Mouse (Mus musculus): ENCODE measurements around the gene Jmjd6.
"Not testable (repeated sequence)": the region's sequence is repeated elsewhere in the genome, so short reads cannot be mapped to it uniquely, and the experiment has no call there.

DNA sequence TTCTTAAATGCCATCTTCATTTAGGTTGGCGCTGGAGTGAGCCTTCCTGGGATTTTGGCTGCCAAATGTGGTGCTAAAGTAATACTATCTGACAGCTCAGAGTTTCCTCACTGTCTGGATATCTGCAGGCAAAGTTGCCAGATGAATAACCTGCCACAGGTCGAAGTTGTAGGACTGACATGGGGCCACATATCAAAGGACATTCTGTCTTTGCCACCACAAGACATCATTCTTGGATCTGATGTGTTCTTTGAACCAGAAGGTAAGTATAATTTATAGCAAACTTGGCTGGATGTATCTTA, 5.6 kb upstream of the Jmjd6 start:
- TF ChIP-seq POLR2A, CTCF (IDR thresholded peaks at IDR 0.05; ENCODE audit: insufficient read depth, low read depth, low read length): not testable (repeated sequence)
